Mouse (Mus musculus): Measurements from ENCODE around the gene Kansl3.

Gene Kansl3

DNA sequence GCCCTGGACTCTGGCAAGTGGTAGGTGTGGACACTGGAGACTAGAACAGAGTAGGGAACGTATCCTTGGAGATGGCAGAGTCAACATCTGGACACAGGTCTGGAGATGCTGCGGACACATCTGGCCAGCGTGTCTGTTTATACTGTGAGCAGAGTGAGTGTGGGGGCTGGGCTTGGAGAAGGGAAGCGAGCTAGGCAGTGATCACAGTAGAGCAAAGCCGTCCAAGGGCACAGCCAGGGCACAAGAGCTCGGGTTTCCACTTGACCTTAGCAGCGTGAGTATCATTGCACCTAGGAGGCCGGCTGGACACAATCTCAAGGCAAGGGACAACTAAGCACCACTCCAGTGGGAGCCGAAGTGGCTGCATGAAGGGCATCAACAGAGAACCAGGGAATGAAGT lies 45.9 kb downstream of the Kansl3 start:
- no peak for ATAC-seq (ENCODE audit: insufficient number of reproducible peaks, low FRiP score, low TSS enrichment)

- ATAC-seq (ENCODE audit: insufficient number of reproducible peaks, low FRiP score, low TSS enrichment) = no peak
Observed at GRCm38 (mm10) chr1:36321829-36322573, 47.0 kb downstream of the Kansl3 start.

DNA sequence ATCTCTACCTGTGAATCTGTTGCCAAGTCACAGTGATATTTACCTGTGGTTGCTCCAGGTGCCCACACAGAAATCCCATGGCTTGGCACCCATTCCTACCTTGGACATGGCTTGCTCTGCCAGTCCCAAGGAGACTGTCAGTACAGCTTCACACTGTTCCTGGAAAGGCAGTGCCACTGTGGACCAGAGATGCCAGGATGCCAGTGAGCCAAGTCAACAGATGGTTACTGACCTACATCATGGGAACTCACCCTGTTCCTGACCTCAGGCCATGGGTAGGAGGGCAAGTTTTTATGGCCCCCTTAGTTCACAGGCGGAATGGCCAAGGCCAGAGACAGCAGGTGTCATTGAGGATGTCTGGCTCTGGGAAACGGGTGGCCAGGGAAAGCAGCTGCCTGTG lies 47.8 kb downstream of the Kansl3 start:
- ATAC-seq (ENCODE audit: insufficient number of reproducible peaks, low FRiP score, low TSS enrichment) = peak; percentile 29; the same call in 1 of the 2 replicates

DNA sequence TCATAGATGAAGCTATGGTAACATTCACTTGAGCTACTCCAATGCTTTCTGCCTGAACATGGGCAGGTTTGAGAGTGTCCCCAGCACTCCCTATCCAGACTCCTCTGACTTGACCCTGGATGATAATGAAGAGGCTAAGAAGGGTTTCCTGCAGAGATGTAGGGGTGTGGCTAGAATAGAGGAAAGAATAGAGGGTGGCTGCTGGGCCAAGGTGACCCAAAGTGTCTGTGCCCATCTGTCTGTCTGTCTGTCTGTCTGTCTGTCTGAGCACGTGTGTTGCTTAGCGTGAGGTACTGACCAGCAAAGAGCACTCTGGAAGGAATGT lies 53.2 kb downstream of the Kansl3 start:
- ATAC-seq (ENCODE audit: insufficient number of reproducible peaks, low FRiP score, low TSS enrichment) = no peak

- ATAC-seq (ENCODE audit: insufficient number of reproducible peaks, low FRiP score, low TSS enrichment) = no peak
Observed at GRCm38 (mm10) chr1:36314959-36315775, 53.8 kb downstream of the Kansl3 start.

GRCm38 (mm10) chr1:36309498-36309901 lies 59.5 kb downstream of the Kansl3 start:
- no peak for ATAC-seq (ENCODE audit: insufficient number of reproducible peaks, low FRiP score, low TSS enrichment)

- ATAC-seq (ENCODE audit: insufficient number of reproducible peaks, low FRiP score, low TSS enrichment) = no peak
Observed at GRCm38 (mm10) chr1:36308966-36309475, 60.0 kb downstream of the Kansl3 start.

GRCm38 (mm10) chr1:36308451-36308901 lies 60.5 kb downstream of the Kansl3 start:
- no peak for ATAC-seq (ENCODE audit: insufficient number of reproducible peaks, low FRiP score, low TSS enrichment)

DNA sequence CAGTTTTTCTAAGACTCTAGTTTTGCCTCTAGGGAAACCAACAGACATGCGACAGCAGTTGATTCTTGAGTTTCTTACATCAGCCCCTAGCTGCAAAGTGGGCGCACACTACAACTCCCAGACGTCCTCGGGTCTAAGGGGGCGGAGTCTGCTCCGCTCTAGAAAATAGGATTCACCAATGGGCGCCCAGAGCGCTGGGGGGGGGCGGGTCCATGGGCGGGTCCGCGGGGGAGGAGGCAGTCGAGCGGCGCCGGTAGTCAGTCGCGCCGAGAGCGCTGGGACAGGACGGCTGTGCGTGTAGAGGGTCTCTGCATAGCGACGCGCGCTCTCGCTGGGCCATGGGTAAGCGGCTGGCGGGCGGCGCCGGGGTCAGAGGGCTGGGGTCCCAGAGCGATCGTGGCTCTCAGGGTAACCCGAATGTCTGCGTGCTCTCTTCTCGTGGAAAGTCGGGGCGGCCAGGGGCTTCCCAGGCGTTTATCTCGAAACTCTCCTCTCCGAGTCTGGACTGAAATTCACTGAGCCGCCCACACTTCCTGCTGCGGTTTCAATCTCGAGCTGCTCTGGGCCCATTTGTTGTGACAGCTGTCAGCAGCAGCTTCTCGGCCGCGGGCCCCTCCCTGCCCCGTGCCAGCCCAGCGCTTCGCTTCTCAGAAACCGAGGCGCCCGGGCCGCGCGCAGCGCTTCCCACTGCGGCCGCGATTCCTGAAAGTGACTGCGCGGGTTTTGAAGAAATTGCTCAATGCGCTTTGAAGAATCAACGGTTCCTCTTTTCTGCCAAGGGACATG lies 61.3 kb downstream of the Kansl3 start, which contains the start of gene Arid5a:
Gene Arid5a (plus strand): TSS at position 239 of the 786 bp plus-strand sequence.
- peak; percentile 82 for ATAC-seq (ENCODE audit: insufficient number of reproducible peaks, low FRiP score, low TSS enrichment)

DNA sequence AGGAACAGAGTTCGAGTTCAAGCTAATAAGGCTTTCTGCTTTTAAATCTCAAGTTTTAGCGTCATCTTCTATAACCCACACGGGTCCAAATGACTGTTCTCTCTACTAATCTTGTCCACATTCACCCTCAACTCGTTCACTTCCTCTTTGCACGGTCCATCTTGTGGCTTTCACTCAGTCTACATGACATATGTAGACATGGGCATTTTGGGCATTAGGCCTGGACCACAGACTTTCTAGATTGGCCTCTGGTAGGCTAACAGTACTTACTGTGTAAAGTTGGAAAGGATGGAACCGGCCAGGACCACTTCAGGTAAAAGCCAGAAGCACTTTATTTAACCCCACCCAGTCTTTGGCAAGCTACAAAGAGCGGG lies 61.9 kb downstream of the Kansl3 start:
- ATAC-seq (ENCODE audit: insufficient number of reproducible peaks, low FRiP score, low TSS enrichment) = peak; percentile 7; the same call in 1 of the 2 replicates

DNA sequence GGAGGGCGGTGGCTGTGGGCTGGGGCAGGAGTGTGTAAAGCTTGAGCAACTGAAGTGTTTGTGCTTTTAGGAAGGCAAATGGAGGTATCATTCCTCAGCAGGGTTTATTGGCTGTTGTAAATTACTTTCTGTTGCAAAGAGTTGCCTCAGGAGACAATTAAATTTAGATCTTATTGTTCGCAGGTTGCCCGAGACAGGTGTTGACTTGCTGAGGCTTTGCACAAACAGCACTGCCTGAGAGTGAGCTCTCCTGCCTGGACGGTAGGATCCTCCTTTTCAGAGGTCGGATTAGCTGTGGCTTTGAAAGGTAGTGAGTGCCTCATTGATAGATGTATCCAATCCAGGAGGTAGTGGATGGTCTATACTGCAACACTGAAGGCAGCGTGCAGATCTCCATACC lies 62.9 kb downstream of the Kansl3 start:
- ATAC-seq (ENCODE audit: insufficient number of reproducible peaks, low FRiP score, low TSS enrichment) = no peak

- ATAC-seq (ENCODE audit: insufficient number of reproducible peaks, low FRiP score, low TSS enrichment) = no peak
Observed at GRCm38 (mm10) chr1:36304764-36305163, 64.2 kb downstream of the Kansl3 start.

DNA sequence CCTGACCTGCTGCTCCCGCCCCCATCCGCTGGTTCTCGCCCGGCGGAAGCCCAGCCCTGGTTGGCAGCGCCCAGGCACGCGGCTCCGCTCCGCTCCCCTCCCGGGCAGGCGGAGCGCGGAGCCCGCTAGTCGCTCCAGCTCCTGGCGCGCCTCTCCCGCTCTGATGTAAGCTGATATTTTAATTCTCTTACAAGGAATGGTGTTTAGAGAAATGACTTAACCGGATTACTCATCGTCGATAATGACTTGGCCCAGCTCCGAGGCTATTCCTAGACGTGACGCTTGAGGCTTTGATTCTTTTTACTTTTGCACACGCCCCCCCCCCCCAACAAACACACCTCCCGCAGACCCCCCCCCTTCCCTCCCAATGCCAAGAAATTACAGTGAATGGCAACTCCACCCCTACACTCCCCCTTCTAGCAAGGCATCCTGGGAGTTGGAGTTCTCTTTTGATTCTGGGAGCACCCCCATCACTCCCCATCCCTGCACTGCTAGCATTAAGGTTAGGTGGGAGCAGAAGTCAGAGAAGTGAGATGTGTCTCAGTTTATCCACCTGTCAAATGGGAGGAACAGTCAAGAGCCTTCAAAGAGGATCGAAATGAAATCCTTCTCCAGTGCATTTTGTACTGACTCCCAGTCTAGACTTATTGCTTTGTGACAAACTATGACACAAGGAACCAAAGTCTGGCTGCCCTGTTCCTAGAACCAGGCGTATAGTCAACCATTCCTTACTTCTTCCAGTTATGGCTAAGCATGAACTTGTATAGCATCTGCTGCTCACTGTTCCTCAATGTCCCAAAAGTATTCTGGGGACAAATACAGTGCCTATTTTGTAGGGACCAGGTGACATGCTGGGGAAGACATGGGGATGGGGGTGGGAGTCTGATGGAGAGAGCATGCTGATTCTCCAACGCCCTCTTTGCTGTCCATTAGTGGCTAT lies 65.3 kb downstream of the Kansl3 start:
- peak; percentile 26; the same call in 1 of the 2 replicates for ATAC-seq (ENCODE audit: insufficient number of reproducible peaks, low FRiP score, low TSS enrichment)

DNA sequence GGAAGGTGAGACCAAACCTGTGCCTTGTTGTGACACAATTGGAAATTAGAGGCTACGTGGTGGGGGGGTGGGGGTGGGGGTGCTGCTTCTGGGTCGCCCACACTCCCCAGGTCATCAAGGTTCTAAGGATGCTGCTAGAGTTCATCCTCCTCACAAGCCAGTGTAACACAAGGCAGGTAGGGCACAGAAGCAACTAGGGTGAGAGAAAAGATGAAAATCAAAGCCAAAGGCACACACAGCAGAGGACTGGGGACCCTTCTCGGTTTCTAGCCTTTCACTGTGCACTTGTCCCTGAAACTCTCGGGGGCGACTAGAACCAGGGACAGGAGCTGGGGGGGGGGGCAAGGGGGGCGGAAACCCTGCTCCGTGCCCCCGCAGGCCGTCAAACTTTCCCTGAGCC lies 66.0 kb downstream of the Kansl3 start:
- ATAC-seq (ENCODE audit: insufficient number of reproducible peaks, low FRiP score, low TSS enrichment) = no peak

DNA sequence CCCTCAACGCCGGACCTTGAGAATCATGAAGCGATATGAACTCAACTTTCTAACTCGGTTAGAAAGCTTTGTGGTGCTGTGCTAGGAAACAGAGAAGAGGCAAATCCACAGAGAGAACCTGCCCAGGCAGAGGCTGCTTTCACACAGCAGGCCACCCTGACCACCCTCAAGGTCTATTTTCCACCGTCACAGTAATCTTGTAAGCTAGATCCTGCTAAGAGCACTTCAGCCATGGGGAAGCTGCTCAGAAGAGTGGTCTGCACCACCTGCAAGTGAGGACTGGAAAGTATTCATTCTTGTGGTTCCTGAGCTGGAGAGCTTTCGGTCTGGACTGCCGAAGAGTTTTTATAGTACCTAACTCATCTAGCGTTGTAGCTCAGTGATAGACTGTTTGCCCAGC lies 66.7 kb downstream of the Kansl3 start:
- no peak for ATAC-seq (ENCODE audit: insufficient number of reproducible peaks, low FRiP score, low TSS enrichment)

- no peak for ATAC-seq (ENCODE audit: insufficient number of reproducible peaks, low FRiP score, low TSS enrichment)
Observed at GRCm38 (mm10) chr1:36300486-36300885, 68.5 kb downstream of the Kansl3 start.

DNA sequence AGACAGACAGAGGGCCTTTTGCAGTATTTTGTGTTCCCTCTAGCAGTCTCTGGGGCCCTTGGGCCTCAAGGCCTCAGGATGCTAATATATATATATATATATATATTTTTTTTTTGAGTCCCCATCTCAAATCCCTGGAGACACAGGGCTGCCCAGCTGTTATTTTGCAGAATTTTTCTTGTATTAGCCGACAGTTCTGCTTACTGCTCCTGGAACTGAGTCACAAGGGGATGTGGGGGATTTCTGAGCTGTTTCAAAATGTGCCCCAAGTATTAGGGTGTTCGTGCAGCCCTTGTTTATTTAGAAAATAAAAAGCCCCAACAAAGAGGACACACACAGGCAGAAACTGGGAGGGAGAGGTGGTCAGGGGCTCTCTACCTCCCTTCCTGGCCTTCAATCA lies 69.3 kb downstream of the Kansl3 start:
- no peak for ATAC-seq (ENCODE audit: insufficient number of reproducible peaks, low FRiP score, low TSS enrichment)

DNA sequence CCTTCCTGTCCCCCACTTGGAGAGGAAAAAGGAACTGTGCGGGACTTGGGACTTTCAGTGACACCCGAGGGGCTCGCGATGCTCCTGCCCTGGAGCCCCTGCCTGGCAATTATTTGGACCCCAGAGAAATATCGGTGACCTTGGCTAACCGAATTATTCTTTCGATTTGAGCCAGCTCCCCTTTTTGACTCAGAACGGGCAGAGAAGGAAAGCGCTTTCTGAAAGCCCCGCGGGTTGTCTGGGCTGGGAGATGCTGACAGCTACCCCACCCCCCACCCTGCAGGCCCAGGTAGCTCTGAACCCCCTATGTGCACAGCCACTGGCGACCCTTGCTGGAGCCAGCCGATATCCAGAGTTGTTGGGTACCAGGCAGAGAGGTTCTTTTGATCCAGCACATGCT lies 69.9 kb downstream of the Kansl3 start:
- no peak for ATAC-seq (ENCODE audit: insufficient number of reproducible peaks, low FRiP score, low TSS enrichment)

DNA sequence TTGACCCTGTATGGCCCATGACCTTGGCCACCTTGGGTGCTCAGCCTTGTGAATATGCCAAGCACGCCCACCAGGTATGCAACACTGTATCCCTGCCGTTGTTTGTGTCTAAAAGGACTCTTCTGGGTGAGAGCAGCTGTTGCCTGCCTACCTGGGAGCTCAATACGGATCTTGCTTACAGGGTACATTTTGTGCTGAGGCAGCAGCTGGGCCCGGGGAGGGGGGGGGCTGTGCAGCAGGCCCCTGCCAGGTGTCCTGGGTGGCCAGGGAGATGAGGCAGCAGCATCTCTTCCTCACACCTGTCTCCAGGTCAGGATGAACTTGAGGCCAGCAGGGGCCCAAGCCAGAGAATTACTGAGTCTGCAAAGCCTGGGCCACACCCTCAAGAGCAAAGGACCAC lies 70.9 kb downstream of the Kansl3 start:
- ATAC-seq (ENCODE audit: insufficient number of reproducible peaks, low FRiP score, low TSS enrichment) = no peak

Measured in cerebellum, adult (tissue).